Mouse (Mus musculus) neural tube, embryonic 12.5 days (tissue): ENCODE data around the gene Ccdc42. TPM values are rescaled to one million over a fixed set of nuclear protein-coding genes. Genes with fewer than 3 reads are reported as not detected.
A peak's percentile ranks its signal among the peaks of the same experiment; 100 is the strongest.

ENCODE experiments used
- ATAC-seq: fragments of 200-750 bp; cut with Nextera tagmentation; 2 replicates; pipeline ENCODE4 v1.8.0; 2017; ENCODE audit warnings: low read depth, mild to moderate bottlenecking, moderate TSS enrichment, moderate library complexity; ENCODE audit not compliant: low FRiP score
- H3K27ac ChIP-seq: fragments of 300-500 bp; sonication (generic); 2 replicates; pipeline ENCODE4 v1.5.1; 2016
- H3K27me3 ChIP-seq: fragments of 300-500 bp; sonication (generic); replicated peaks from 2 replicates; pipeline ENCODE4 v1.6.1; 2016; ENCODE audit warnings: mild to moderate bottlenecking
- H3K36me3 ChIP-seq: fragments of 300-500 bp; sonication (generic); 2 replicates; pipeline ENCODE4 v1.6.1; 2016; ENCODE audit warnings: mild to moderate bottlenecking
- H3K4me1 ChIP-seq: fragments of 300-500 bp; sonication (generic); 2 replicates; pipeline ENCODE4 v1.6.1; 2016
- H3K4me2 ChIP-seq: fragments of 300-500 bp; sonication (generic); replicated peaks from 2 replicates; pipeline ENCODE4 v1.6.1; 2016; ENCODE audit warnings: mild to moderate bottlenecking
- H3K4me3 ChIP-seq: fragments of 300-500 bp; sonication (generic); 2 replicates; pipeline ENCODE4 v1.5.1; 2016
- H3K9ac ChIP-seq: fragments of 300-500 bp; sonication (generic); 2 replicates; pipeline ENCODE4 v1.6.1; 2016; ENCODE audit warnings: mild to moderate bottlenecking
- H3K9me3 ChIP-seq: fragments of 300-500 bp; sonication (generic); 2 replicates; pipeline ENCODE4 v1.6.1; 2016; ENCODE audit warnings: mild to moderate bottlenecking
- WGBS: fragments of 180-500 bp; shearing (Covaris S2); methylation state at CpG from one replicate; pipeline ENCODE4 v1.1.7; 2016; 5-methylcytosine and 5-hydroxymethylcytosine counted together
- polyA plus RNA-seq: library from polyadenylated mRNA; unstranded; fragments of >200 nt; fragmentation: Nextera tagmentation; extraction: Ambion mirVana; gene quantifications from 2 replicates; pipeline ENCODE4 v1.2.1, GENCODE M21; 2016

Ccdc42 gene
- polyA plus RNA-seq, 1 experiment from 2014 or later = 0.79 TPM

- 0 out of 2 replicates have a peak, but pooled peaks cover 4% of the 10 kb centered on the region for H3K4me1 ChIP-seq
- WGBS = 28% methylated on average over 5 of the region's 5 CpGs
- H3K36me3 ChIP-seq = no peaks in the 10 kb centered on the region
- H3K9me3 ChIP-seq = no peaks in the 10 kb centered on the region
- no peak overlapping the region for H3K27ac ChIP-seq
- no peak for ATAC-seq
- no peaks in the 10 kb centered on the region for H3K27me3 ChIP-seq
- no peak overlapping the region for H3K4me2 ChIP-seq
- no peak overlapping the region for H3K4me3 ChIP-seq
- no peak overlapping the region for H3K9ac ChIP-seq
Observed at GRCm38 (mm10) chr11:68591708-68592107, 4.9 kb downstream of the Ccdc42 start.

GRCm38 (mm10) chr11:68593247-68593646, 6.4 kb downstream of the Ccdc42 start:
- no peak overlapping the region for H3K4me2 ChIP-seq

DNA sequence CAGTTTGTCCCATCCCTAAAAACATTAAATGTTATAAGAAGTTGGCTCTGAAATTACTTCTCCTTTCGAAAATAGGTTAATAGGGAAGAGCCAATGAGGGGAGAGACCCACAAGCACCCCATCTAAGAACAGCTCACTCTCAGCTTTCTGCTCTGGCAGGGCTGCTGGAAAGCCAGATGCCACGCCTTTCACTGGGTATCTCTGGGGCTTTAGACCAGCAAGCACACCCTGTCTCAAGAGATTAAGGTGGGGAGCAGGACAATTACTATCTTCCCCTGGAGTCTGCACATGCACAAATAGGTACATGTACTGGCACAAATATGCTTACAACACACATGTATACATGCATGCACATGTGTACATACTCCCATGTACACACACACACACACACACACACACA, 11.1 kb downstream of the Ccdc42 start:
- no peak overlapping the region for H3K4me3 ChIP-seq
- 83% methylated on average over 2 of the region's 2 CpGs for WGBS
- H3K4me1 ChIP-seq = peaks cover 12% of the 10 kb centered on the region; the same call in 1 of the 2 replicates
- H3K27ac ChIP-seq = no peak overlapping the region
- ATAC-seq = no peak
- H3K9ac ChIP-seq = no peak overlapping the region
- H3K4me2 ChIP-seq = no peak overlapping the region
- H3K36me3 ChIP-seq = no peaks in the 10 kb centered on the region
- no peaks in the 10 kb centered on the region for H3K27me3 ChIP-seq
- H3K9me3 ChIP-seq = no peaks in the 10 kb centered on the region

More at GRCm38 (mm10) chr11:68593247-68593646, 6.4 kb downstream of the Ccdc42 start:
- H3K36me3 ChIP-seq = no peaks in the 10 kb centered on the region
- WGBS = 53% methylated on average over 3 of the region's 3 CpGs
- no peak overlapping the region for H3K27ac ChIP-seq
- H3K27me3 ChIP-seq = no peaks in the 10 kb centered on the region
- 0 out of 2 replicates have a peak, but pooled peaks cover 4% of the 10 kb centered on the region for H3K4me1 ChIP-seq
- ATAC-seq = no peak
- H3K9me3 ChIP-seq = no peaks in the 10 kb centered on the region
- no peak overlapping the region for H3K4me3 ChIP-seq
- no peak overlapping the region for H3K9ac ChIP-seq

GRCm38 (mm10) chr11:68600551-68601021, 13.8 kb downstream of the Ccdc42 start:
- Histone ChIP-seq H3K4me1 (peaks cover 12% of the 10 kb centered on the region; the same call in 1 of the 2 replicates), H3K27ac (no peak overlapping the region), H3K9ac (no peak overlapping the region), H3K36me3 (no peaks in the 10 kb centered on the region), H3K4me2 (no peak overlapping the region), H3K9me3 (no peaks in the 10 kb centered on the region), H3K27me3 (no peaks in the 10 kb centered on the region), H3K4me3 (no peak overlapping the region)
- no peak for ATAC-seq
- 47% methylated on average over 6 of the region's 6 CpGs for WGBS

GRCm38 (mm10) chr11:68601486-68601991, 14.7 kb downstream of the Ccdc42 start:
- 22% methylated on average over 9 of the region's 9 CpGs for WGBS
- no peaks in the 10 kb centered on the region for H3K27me3 ChIP-seq
- no peaks in the 10 kb centered on the region for H3K9me3 ChIP-seq
- H3K4me2 ChIP-seq = no peak overlapping the region
- H3K27ac ChIP-seq = no peak overlapping the region
- H3K4me3 ChIP-seq = no peak overlapping the region
- peaks cover 12% of the 10 kb centered on the region; the same call in 1 of the 2 replicates for H3K4me1 ChIP-seq
- no peaks in the 10 kb centered on the region for H3K36me3 ChIP-seq
- no peak for ATAC-seq
- no peak overlapping the region for H3K9ac ChIP-seq

GRCm38 (mm10) chr11:68602200-68602931, 15.5 kb downstream of the Ccdc42 start:
- no peak overlapping the region for H3K27ac ChIP-seq
- WGBS = 22% methylated on average over 8 of the region's 8 CpGs
- H3K4me2 ChIP-seq = no peak overlapping the region
- no peak for ATAC-seq
- H3K9me3 ChIP-seq = no peaks in the 10 kb centered on the region
- H3K4me3 ChIP-seq = no peak overlapping the region
- H3K27me3 ChIP-seq = no peaks in the 10 kb centered on the region
- H3K36me3 ChIP-seq = no peaks in the 10 kb centered on the region
- H3K4me1 ChIP-seq = peaks cover 12% of the 10 kb centered on the region; the same call in 1 of the 2 replicates
- H3K9ac ChIP-seq = no peak overlapping the region

DNA sequence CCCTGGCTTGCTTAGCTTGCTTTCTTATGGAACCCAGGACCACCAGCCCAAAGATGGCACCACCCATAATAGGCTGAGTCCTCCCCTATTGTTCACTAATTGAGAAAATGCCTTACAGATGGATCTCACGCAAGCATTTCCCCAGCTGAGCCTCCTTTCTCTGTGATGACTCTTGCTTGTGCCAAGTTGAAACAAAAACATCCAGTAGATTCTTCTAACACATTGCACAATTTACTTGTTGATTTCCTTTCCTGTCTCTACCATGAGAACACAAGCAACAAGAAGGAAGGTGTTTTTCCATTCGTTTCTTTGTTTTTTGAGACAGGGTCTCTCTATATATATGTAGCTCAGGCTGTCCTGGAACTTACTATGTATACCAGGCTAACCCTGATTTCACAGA, 20.2 kb downstream of the Ccdc42 start:
- no peaks in the 10 kb centered on the region for H3K36me3 ChIP-seq
- H3K4me3 ChIP-seq = no peak overlapping the region
- H3K9me3 ChIP-seq = no peaks in the 10 kb centered on the region
- no peak overlapping the region for H3K4me2 ChIP-seq
- H3K27me3 ChIP-seq = no peaks in the 10 kb centered on the region
- no peak overlapping the region for H3K9ac ChIP-seq
- WGBS = 76% methylated on average over 2 of the region's 2 CpGs
- H3K4me1 ChIP-seq = peaks cover 6% of the 10 kb centered on the region; the same call in 1 of the 2 replicates
- no peak overlapping the region for H3K27ac ChIP-seq
- ATAC-seq = no peak

- Histone ChIP-seq H3K27me3 (no peaks in the 10 kb centered on the region), H3K9me3 (no peaks in the 10 kb centered on the region), H3K27ac (no peak overlapping the region), H3K4me3 (no peak overlapping the region), H3K9ac (no peak overlapping the region), H3K36me3 (no peaks in the 10 kb centered on the region), H3K4me2 (no peak overlapping the region), H3K4me1 (no peaks in the 10 kb centered on the region)
- 66% methylated on average over 9 of the region's 9 CpGs for WGBS
- no peak for ATAC-seq
Observed at GRCm38 (mm10) chr11:68609910-68610566, 23.2 kb downstream of the Ccdc42 start.

DNA sequence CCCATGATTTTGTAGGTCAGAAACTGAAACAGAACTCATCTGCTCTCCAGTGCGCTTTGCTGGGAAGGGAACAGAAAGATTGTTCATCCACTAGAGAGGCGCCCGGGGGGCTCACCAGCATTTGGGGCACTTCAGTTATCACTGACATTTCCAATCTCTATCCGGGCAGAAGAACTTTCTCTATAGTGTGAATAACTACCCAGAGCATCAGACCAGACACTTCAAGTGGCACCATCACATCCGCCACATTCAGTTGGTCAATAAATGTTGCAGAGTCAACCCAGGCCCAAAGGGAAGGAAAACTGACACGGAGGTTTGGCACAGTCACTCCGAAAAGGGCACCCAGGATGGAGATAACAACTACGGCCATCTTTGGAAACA, 23.7 kb downstream of the Ccdc42 start:
- Histone ChIP-seq H3K4me1 (no peaks in the 10 kb centered on the region), H3K4me2 (no peak overlapping the region), H3K36me3 (no peaks in the 10 kb centered on the region), H3K27me3 (no peaks in the 10 kb centered on the region), H3K4me3 (no peak overlapping the region), H3K9me3 (no peaks in the 10 kb centered on the region), H3K9ac (no peak overlapping the region), H3K27ac (no peak overlapping the region)
- ATAC-seq = no peak
- WGBS = 91% methylated on average over 8 of the region's 8 CpGs

DNA sequence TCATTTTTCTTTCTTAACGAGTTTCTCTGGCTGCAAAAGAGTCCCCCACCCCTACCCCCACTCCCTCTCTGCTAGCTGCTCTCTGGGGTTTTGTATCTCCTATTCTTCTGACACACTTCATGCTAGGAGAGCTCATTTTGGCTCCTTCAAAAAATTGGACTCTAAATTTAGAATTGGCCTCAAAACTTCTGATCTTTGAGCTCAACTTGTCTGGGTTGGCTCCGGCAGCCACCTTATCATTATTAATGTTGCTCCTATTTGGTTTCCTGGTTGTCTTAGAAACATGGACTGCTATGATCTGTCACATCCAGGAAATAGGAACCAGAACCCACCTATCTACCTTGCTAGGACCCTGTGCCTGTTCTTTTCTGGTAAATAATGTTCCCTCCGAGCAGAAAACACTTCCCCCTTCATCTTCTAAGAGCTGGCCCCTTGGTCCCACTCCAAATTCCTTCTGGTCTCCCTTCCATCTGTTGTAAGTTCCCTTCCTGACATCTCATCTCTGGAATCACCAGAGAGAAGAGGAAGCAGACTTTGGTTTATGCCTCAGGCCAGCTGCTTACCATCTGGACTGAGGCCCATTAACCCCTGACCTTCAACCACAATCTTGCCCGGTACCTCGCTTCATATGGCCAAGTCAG, 26.4 kb downstream of the Ccdc42 start:
- no peak for ATAC-seq
- H3K4me2 ChIP-seq = no peak overlapping the region
- H3K4me1 ChIP-seq = no peaks in the 10 kb centered on the region
- 62% methylated on average over 5 of the region's 5 CpGs for WGBS
- no peaks in the 10 kb centered on the region for H3K9me3 ChIP-seq
- H3K27me3 ChIP-seq = no peaks in the 10 kb centered on the region
- H3K27ac ChIP-seq = no peak overlapping the region
- H3K4me3 ChIP-seq = no peak overlapping the region
- H3K36me3 ChIP-seq = no peaks in the 10 kb centered on the region
- no peak overlapping the region for H3K9ac ChIP-seq

DNA sequence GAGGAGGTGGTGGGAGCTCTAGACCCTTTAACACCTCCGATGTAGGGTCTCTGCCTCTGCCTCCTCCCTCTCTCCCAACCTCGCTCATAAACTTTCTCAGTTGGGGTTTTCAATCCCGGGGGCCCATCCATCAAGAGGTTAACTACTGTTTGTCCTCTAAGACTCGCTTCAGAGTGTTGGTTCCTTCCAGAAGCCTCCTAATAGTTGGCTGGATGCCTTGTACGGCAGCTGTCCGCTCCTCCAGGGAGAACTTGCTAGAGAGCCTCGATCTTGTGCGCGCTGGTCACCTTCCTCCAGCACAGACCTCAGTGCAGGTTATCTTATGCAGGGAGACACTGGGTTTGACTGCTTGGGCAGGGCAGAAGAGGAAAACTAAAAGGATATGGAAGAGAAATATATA, 35.9 kb downstream of the Ccdc42 start:
- no peak overlapping the region for H3K4me3 ChIP-seq
- H3K27me3 ChIP-seq = no peaks in the 10 kb centered on the region
- no peak overlapping the region for H3K27ac ChIP-seq
- H3K9me3 ChIP-seq = no peaks in the 10 kb centered on the region
- 69% methylated on average over 9 of the region's 9 CpGs for WGBS
- ATAC-seq = no peak
- H3K36me3 ChIP-seq = no peaks in the 10 kb centered on the region
- peaks cover 15% of the 10 kb centered on the region for H3K4me1 ChIP-seq
- H3K4me2 ChIP-seq = peak overlapping the region; percentile 56; the same call in 1 of the 2 replicates
- H3K9ac ChIP-seq = no peak overlapping the region
